In genomic region chr3:103787225-103787624, GRCm38 (mm10) we compare ENCODE assay signal across 14 mouse cellular contexts. TPM values are rescaled to one million over a fixed set of nuclear protein-coding genes. Genes with fewer than 3 reads are reported as not detected.
A peak's percentile ranks its signal among the peaks of the same experiment; 100 is the strongest.
DNase-seq lines count a peak whose midpoint lies in the region; ATAC-seq and TF ChIP-seq lines count a peak whose summit lies in the region.
"Had no signal": no experiment of that assay in that cellular context is flagged by ENCODE, and none has a peak within 500 bp of the region (broad histone marks: within the 10 kb centered on the region; RNA-seq: fewer than 3 reads in every experiment).

No protein-coding gene starts in this region.

- peak overlapping the region; percentile 10 for H3K27ac ChIP-seq in heart, adult 2 months
- H3K27ac ChIP-seq in lung, embryonic 15.5 days = no peak overlapping the region
- peak overlapping the region; percentile 41 for H3K27ac ChIP-seq in stomach, postnatal 0 days (replicated peaks)
- H3K27ac ChIP-seq: forebrain, embryonic 13.5 days had no signal

- peaks cover 37% of the 10 kb centered on the region for H3K36me3 ChIP-seq in heart, adult 2 months (ENCODE audit: control insufficient read depth, insufficient read depth, low read length)
- no peaks in the 10 kb centered on the region for H3K36me3 ChIP-seq in lung, embryonic 15.5 days
- H3K36me3 ChIP-seq in stomach, postnatal 0 days (ENCODE audit: control insufficient read depth, insufficient read depth, low read length) = no peaks in the 10 kb centered on the region

- H3K4me3 ChIP-seq in heart, adult 2 months = 0 out of 2 replicates have a peak overlapping the region, but pooled peaks have one; percentile 1
- no peak overlapping the region for H3K4me3 ChIP-seq in lung, embryonic 15.5 days
- H3K4me3 ChIP-seq in stomach, postnatal 0 days (ENCODE audit: low read depth, low read length) = no peak overlapping the region
- H3K4me3 ChIP-seq: forebrain, embryonic 13.5 days had no signal

- peaks cover 28% of the 10 kb centered on the region for H3K4me1 ChIP-seq in heart, adult 2 months (ENCODE audit: control insufficient read depth, insufficient read depth, low read length)
- peaks cover 34% of the 10 kb centered on the region for H3K4me1 ChIP-seq in lung, embryonic 15.5 days
- H3K4me1 ChIP-seq in stomach, postnatal 0 days (replicated peaks; ENCODE audit: control insufficient read depth, insufficient read depth) = 0 out of 2 replicates have a peak, but pooled peaks cover 2% of the 10 kb centered on the region

- WGBS in heart, adult 2 months = 32% methylated on average over 7 of the region's 7 CpGs
- WGBS in lung, embryonic 15.5 days = 65% methylated on average over 7 of the region's 7 CpGs
- WGBS in stomach, postnatal 0 days = 58% methylated on average over 7 of the region's 7 CpGs

- 0 out of 2 replicates have a peak overlapping the region, but pooled peaks have one; percentile 8 for H3K4me2 ChIP-seq in lung, embryonic 15.5 days
- H3K4me2 ChIP-seq in stomach, postnatal 0 days (replicated peaks; ENCODE audit: low read depth) = no peak overlapping the region
- H3K4me2 ChIP-seq: forebrain, embryonic 13.5 days had no signal

- ATAC-seq in lung, embryonic 15.5 days (ENCODE audit: borderline replicate concordance, extremely low read depth, low FRiP score, low TSS enrichment) = no peak
- no peak for ATAC-seq in stomach, postnatal 0 days (ENCODE audit: low FRiP score, low TSS enrichment)
- ATAC-seq: forebrain, embryonic 13.5 days; hindbrain, embryonic 16.5 days; Patski had no signal

- intact Hi-C loops in heart, adult 2 months (cut with DNase I) = no loop called here
- intact Hi-C loops in heart, postnatal 10 days (cut with DNase I) = no loop called here

- no peak for DNase-seq in heart, adult 2 months
- no peak for DNase-seq in heart, postnatal 10 days
- peak; percentile 48 to 59 for DNase-seq in spleen, postnatal 36 days (ENCODE audit: low spot score in 2 of 2)
- DNase-seq in spleen, postnatal 4 days (ENCODE audit: low spot score in 2 of 2) = no peak
- DNase-seq in stomach, postnatal 0 days (ENCODE audit: low spot score) = no peak
- no peak for DNase-seq in urinary bladder, postnatal 25 days (ENCODE audit: low spot score)
- no peak for DNase-seq in left cerebral cortex, adult 18-20 months (ENCODE audit: low spot score in 2 of 2)
- DNase-seq: gastrocnemius, postnatal 36 days; kidney, postnatal 25 days; thymus, postnatal 36 days had no signal

- H3K9ac ChIP-seq in heart, adult 2 months (ENCODE audit: low read depth, low read length) = no peak overlapping the region
- no peak overlapping the region for H3K9ac ChIP-seq in lung, embryonic 15.5 days
- H3K9ac ChIP-seq in stomach, postnatal 0 days (ENCODE audit: low read length) = no peak overlapping the region
- H3K9ac ChIP-seq: forebrain, embryonic 13.5 days had no signal

- no peaks in the 10 kb centered on the region for H3K9me3 ChIP-seq in lung, embryonic 15.5 days
- no peaks in the 10 kb centered on the region for H3K9me3 ChIP-seq in stomach, postnatal 0 days (ENCODE audit: control insufficient read depth, low read length)
- H3K9me3 ChIP-seq: forebrain, embryonic 13.5 days had no signal

- no peak for TF ChIP-seq CTCF in heart, adult 2 months (IDR thresholded peaks at IDR 0.05)
- TF ChIP-seq CTCF in stomach, postnatal 0 days (IDR thresholded peaks at IDR 0.05; ENCODE audit: low read depth) = no peak

- no peaks in the 10 kb centered on the region for H3K27me3 ChIP-seq in heart, adult 2 months (ENCODE audit: control insufficient read depth, insufficient read depth, low read length)
- H3K27me3 ChIP-seq in lung, embryonic 15.5 days = no peaks in the 10 kb centered on the region
- H3K27me3 ChIP-seq in stomach, postnatal 0 days (ENCODE audit: control insufficient read depth, insufficient read depth, low read length) = no peaks in the 10 kb centered on the region
- H3K27me3 ChIP-seq: forebrain, embryonic 13.5 days; Patski had no signal

- TF ChIP-seq POLR2A in heart, adult 2 months (IDR thresholded peaks at IDR 0.05; ENCODE audit: insufficient read depth, low read depth, low read length) = no peak

- peaks cover 9% of the 10 kb centered on the region for H3K79me2 ChIP-seq in heart, adult 2 months (replicated peaks; ENCODE audit: control insufficient read depth, insufficient read depth, low read length)

- TF ChIP-seq EP300 in heart, adult 2 months (IDR thresholded peaks at IDR 0.05; ENCODE audit: insufficient read depth, low read depth, low read length) = no peak
- no peak for TF ChIP-seq EP300 in stomach, postnatal 0 days (optimal IDR thresholded peaks at IDR 0.05)

RNA-seq across cellular contexts. Expression of gene Hipk1, which starts 4.1 kb away (rescaled TPM):
- total RNA-seq in heart, adult 2 months (2021) = 100 to 1,000 TPM in 1 of 2 experiments, 10 to 100 TPM in 1; 98.1 to 109 TPM
- 50.8 and 61.5 TPM in 2 replicates for polyA plus RNA-seq in heart, adult 2 months (2012; rRNA removed)
- total RNA-seq in heart, postnatal 10 days (2021) = 100 to 1,000 TPM; 102 to 117 TPM
- polyA plus RNA-seq in lung, embryonic 15.5 days (2015; fragmentation: Nextera tagmentation; extraction: Ambion mirVana) = 11.0 and 11.6 TPM in 2 replicates
- polyA plus RNA-seq in stomach, postnatal 0 days (2015; fragmentation: Nextera tagmentation; extraction: Ambion mirVana) = 6.7 and 7.5 TPM in 2 replicates
- 100 to 1,000 TPM; 117 to 124 TPM for total RNA-seq in left cerebral cortex, adult 18-20 months (2021)

RNA-seq across cellular contexts. Expression of gene Dclre1b, which starts 22.0 kb away (rescaled TPM):
- 10 to 100 TPM; 10.7 to 12.0 TPM for total RNA-seq in heart, adult 2 months (2021)
- 6.9 and 7.4 TPM in 2 replicates for polyA plus RNA-seq in heart, adult 2 months (2012; rRNA removed)
- 10 to 100 TPM; 12.4 to 13.5 TPM for total RNA-seq in heart, postnatal 10 days (2021)
- 30.5 and 31.2 TPM in 2 replicates for polyA plus RNA-seq in lung, embryonic 15.5 days (2015; fragmentation: Nextera tagmentation; extraction: Ambion mirVana)
- polyA plus RNA-seq in stomach, postnatal 0 days (2015; fragmentation: Nextera tagmentation; extraction: Ambion mirVana) = 15.3 and 16.3 TPM in 2 replicates
- total RNA-seq in left cerebral cortex, adult 18-20 months (2021) = 1 to 10 TPM; 5.9 to 7.8 TPM

RNA-seq across cellular contexts. Expression of gene Ap4b1, which starts 22.1 kb away (rescaled TPM):
- total RNA-seq in heart, adult 2 months (2021) = 10 to 100 TPM; 14.8 to 17.7 TPM
- 14.6 and 25.0 TPM in 2 replicates for polyA plus RNA-seq in heart, adult 2 months (2012; rRNA removed)
- total RNA-seq in heart, postnatal 10 days (2021) = 10 to 100 TPM; 11.5 to 14.0 TPM
- polyA plus RNA-seq in lung, embryonic 15.5 days (2015; fragmentation: Nextera tagmentation; extraction: Ambion mirVana) = 19.6 and 21.0 TPM in 2 replicates
- polyA plus RNA-seq in stomach, postnatal 0 days (2015; fragmentation: Nextera tagmentation; extraction: Ambion mirVana) = 12.2 TPM in 2 replicates
- 10 to 100 TPM; 11.7 to 13.4 TPM for total RNA-seq in left cerebral cortex, adult 18-20 months (2021)

RNA-seq across cellular contexts. Expression of gene Gm43064, which starts 22.1 kb away (rescaled TPM):
- under 1 TPM in 1 of 2 experiments, not detected in 1; 0.10 TPM for total RNA-seq in heart, adult 2 months (2021)
- polyA plus RNA-seq in heart, adult 2 months (2012; rRNA removed) = not detected in 2 replicates
- total RNA-seq in heart, postnatal 10 days (2021) = not detected
- 0.24 and 0.35 TPM in 2 replicates for polyA plus RNA-seq in lung, embryonic 15.5 days (2015; fragmentation: Nextera tagmentation; extraction: Ambion mirVana)
- polyA plus RNA-seq in stomach, postnatal 0 days (2015; fragmentation: Nextera tagmentation; extraction: Ambion mirVana) = 0.30 and 0.61 TPM in 2 replicates
- under 1 TPM; 0.74 to 0.75 TPM for total RNA-seq in left cerebral cortex, adult 18-20 months (2021)
- polyA plus RNA-seq: forebrain, embryonic 13.5 days had no signal

RNA-seq across cellular contexts. Expression of gene Bcl2l15, which starts 45.2 kb away (rescaled TPM):
- total RNA-seq in heart, adult 2 months (2021) = not detected
- not detected in 2 replicates for polyA plus RNA-seq in heart, adult 2 months (2012; rRNA removed)
- under 1 TPM in 1 of 2 experiments, not detected in 1; 0.32 TPM for total RNA-seq in heart, postnatal 10 days (2021)
- polyA plus RNA-seq in lung, embryonic 15.5 days (2015; fragmentation: Nextera tagmentation; extraction: Ambion mirVana) = 0.09 TPM in 1 of 2 replicates, not detected in the other
- polyA plus RNA-seq in stomach, postnatal 0 days (2015; fragmentation: Nextera tagmentation; extraction: Ambion mirVana) = 4.4 and 5.2 TPM in 2 replicates
- under 1 TPM; 0.47 to 0.56 TPM for total RNA-seq in left cerebral cortex, adult 18-20 months (2021)

Comparison
In these comparisons a context has a peak if more than half of its experiments do, and no peak if none do; other contexts are left out.
1. DNase-seq: peak in spleen, postnatal 36 days (2 of 2); none in heart, adult 2 months (0 of 2), heart, postnatal 10 days (0 of 2), spleen, postnatal 4 days (0 of 2), stomach, postnatal 0 days (single experiment), urinary bladder, postnatal 25 days (single experiment) and left cerebral cortex, adult 18-20 months (0 of 2).